Mouse (Mus musculus): ENCODE results near the gene Ap5b1. TPM values are rescaled to one million over a fixed set of nuclear protein-coding genes. Genes with fewer than 3 reads are reported as not detected.

The Ap5b1 gene
- 13.1 and 16.4 TPM in 2 replicates for total RNA-seq (2021)
- long read RNA-seq, partial matches to known transcripts = 0 of 5 reads
- long read RNA-seq, other reads (novel, unspliced or antisense) = 2 of 5 reads

- peak; percentile 91 for DNase-seq
These were observed at the start of gene Ap5b1 for GRCm38 (mm10) chr19:5567534-5568469. TSS of gene Ap5b1 (plus strand) at chr19:5568025.

GRCm38 (mm10) chr19:5518721-5519120 lies 49.1 kb upstream of the Ap5b1 start:
- DNase-seq = no peak

- DNase-seq = no peak
These were observed 42.6 kb upstream of the Ap5b1 start for GRCm38 (mm10) chr19:5525204-5525603.

- peak; percentile 98 for DNase-seq
These were observed 38.3 kb upstream of the Ap5b1 start for GRCm38 (mm10) chr19:5529325-5530137.

- no peak for DNase-seq
These were observed 37.7 kb upstream of the Ap5b1 start for GRCm38 (mm10) chr19:5530138-5530524.

- DNase-seq = no peak
These were observed 35.3 kb upstream of the Ap5b1 start for GRCm38 (mm10) chr19:5532520-5532919.

- DNase-seq = no peak
These were observed 29.0 kb upstream of the Ap5b1 start for GRCm38 (mm10) chr19:5538786-5539185.

- DNase-seq = no peak
These were observed 24.5 kb upstream of the Ap5b1 start for GRCm38 (mm10) chr19:5543362-5543761.

GRCm38 (mm10) chr19:5544031-5544430 lies 23.8 kb upstream of the Ap5b1 start:
- no peak for DNase-seq

- no peak for DNase-seq
These were observed 20.3 kb upstream of the Ap5b1 start for GRCm38 (mm10) chr19:5547471-5548056.

- DNase-seq = no peak
These were observed 14.0 kb upstream of the Ap5b1 start for GRCm38 (mm10) chr19:5553802-5554201.

- DNase-seq = no peak
These were observed 13.6 kb upstream of the Ap5b1 start for GRCm38 (mm10) chr19:5554212-5554611.

- DNase-seq = no peak
These were observed 9.7 kb upstream of the Ap5b1 start for GRCm38 (mm10) chr19:5558169-5558568.

GRCm38 (mm10) chr19:5558770-5559169 lies 9.1 kb upstream of the Ap5b1 start:
- DNase-seq = no peak

- DNase-seq = no peak
These were observed 8.6 kb upstream of the Ap5b1 start for GRCm38 (mm10) chr19:5559229-5559628.

- no peak for DNase-seq
These were observed 8.0 kb upstream of the Ap5b1 start for GRCm38 (mm10) chr19:5559631-5560456.

GRCm38 (mm10) chr19:5560457-5561041 lies 7.3 kb upstream of the Ap5b1 start, which contains the start of gene Ovol1:
TSS of gene Ovol1 (minus strand) at chr19:5560646.
- no peak for DNase-seq

GRCm38 (mm10) chr19:5561252-5561790 lies 6.5 kb upstream of the Ap5b1 start:
- DNase-seq = no peak

GRCm38 (mm10) chr19:5561886-5562285 lies 5.9 kb upstream of the Ap5b1 start:
- DNase-seq = no peak

- no peak for DNase-seq
These were observed 5.0 kb upstream of the Ap5b1 start for GRCm38 (mm10) chr19:5562776-5563175.

- no peak for DNase-seq
These were observed 1.5 kb upstream of the Ap5b1 start for GRCm38 (mm10) chr19:5566316-5566715.

Data from adrenal gland, postnatal 25 days (tissue).